Mouse (Mus musculus): ENCODE measurements around the gene Farp1.

- TF ChIP-seq CTCF (IDR thresholded peaks at IDR 0.05; ENCODE audit: borderline replicate concordance, extremely low read depth, insufficient read depth, insufficient read length) = no peak
- TF ChIP-seq POLR2A (IDR thresholded peaks at IDR 0.05; ENCODE audit: borderline replicate concordance, extremely low read depth, insufficient read depth, insufficient read length, poor library complexity, severe bottlenecking) = no peak
These were observed 175.3 kb downstream of the Farp1 start for GRCm38 (mm10) chr14:121210318-121210717.
